Mouse (Mus musculus): ENCODE data around the gene Impdh2. TPM values are rescaled to one million over a fixed set of nuclear protein-coding genes. Genes with fewer than 3 reads are reported as not detected.

Impdh2 gene
- polyA plus RNA-seq, 1 experiment from 2014 or later = 107 TPM

GRCm38 (mm10) chr9:108587571-108588180 is 27.6 kb downstream of the Impdh2 start:
- Histone ChIP-seq H3K4me1 (ENCODE audit: control insufficient read depth, insufficient read depth, low read length) (peaks cover 37% of the 10 kb centered on the region), H3K4me3 (replicated peaks; ENCODE audit: low read depth, low read length) (peak overlapping the region; percentile 6), H3K9ac (replicated peaks; ENCODE audit: low read length) (peak overlapping the region; percentile 37; the same call in 1 of the 2 replicates), H3K4me2 (ENCODE audit: low read length) (peak overlapping the region; percentile 50), H3K27ac (replicated peaks; ENCODE audit: low read depth, low read length) (peak overlapping the region; percentile 97), H3K27me3 (ENCODE audit: control insufficient read depth, insufficient read depth, low read length) (no peaks in the 10 kb centered on the region), H3K9me3 (ENCODE audit: control insufficient read depth, low read length) (no peaks in the 10 kb centered on the region), H3K36me3 (ENCODE audit: control insufficient read depth, insufficient read depth, low read length) (peaks cover 4% of the 10 kb centered on the region)
- 2% methylated on average over 14 of the region's 14 CpGs for WGBS
- ATAC-seq (ENCODE audit: low FRiP score, low TSS enrichment) (peak; percentile 95), DNase-seq (peak; percentile 96)

DNA sequence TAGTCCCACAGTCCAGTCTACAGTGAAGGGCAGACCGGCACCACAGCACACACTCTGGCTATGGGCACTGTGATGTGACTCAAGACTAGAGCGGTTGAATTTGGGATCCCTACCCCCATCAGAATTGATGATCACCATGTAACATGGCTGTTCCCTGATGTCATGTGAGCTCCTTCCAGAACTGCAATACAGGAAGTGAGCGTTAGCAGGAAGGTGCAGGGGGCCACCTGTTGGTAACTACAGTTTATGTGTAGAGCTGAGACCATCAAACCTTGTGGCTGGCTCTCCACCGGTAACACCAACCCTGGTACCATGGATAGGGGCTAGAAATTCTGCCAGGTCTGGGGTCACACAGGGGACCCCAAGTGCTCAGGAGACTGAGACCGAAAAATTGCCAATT is 29.1 kb downstream of the Impdh2 start:
- Histone ChIP-seq H3K36me3 (ENCODE audit: control insufficient read depth, insufficient read depth, low read length) (no peaks in the 10 kb centered on the region), H3K27ac (replicated peaks; ENCODE audit: low read depth, low read length) (peak overlapping the region; percentile 97), H3K4me1 (ENCODE audit: control insufficient read depth, insufficient read depth, low read length) (peaks cover 37% of the 10 kb centered on the region), H3K4me2 (ENCODE audit: low read length) (no peak overlapping the region), H3K27me3 (ENCODE audit: control insufficient read depth, insufficient read depth, low read length) (no peaks in the 10 kb centered on the region), H3K9me3 (ENCODE audit: control insufficient read depth, low read length) (no peaks in the 10 kb centered on the region), H3K4me3 (replicated peaks; ENCODE audit: low read depth, low read length) (no peak overlapping the region), H3K9ac (replicated peaks; ENCODE audit: low read length) (no peak overlapping the region)
- DNase-seq (peak; percentile 72), ATAC-seq (ENCODE audit: low FRiP score, low TSS enrichment) (no peak)
- 70% methylated on average over 5 of the region's 5 CpGs for WGBS

GRCm38 (mm10) chr9:108591462-108591861 is 31.4 kb downstream of the Impdh2 start:
- no peak overlapping the region for H3K27ac ChIP-seq (replicated peaks; ENCODE audit: low read depth, low read length)
- H3K9me3 ChIP-seq (ENCODE audit: control insufficient read depth, low read length) = no peaks in the 10 kb centered on the region
- DNase-seq (no peak), ATAC-seq (ENCODE audit: low FRiP score, low TSS enrichment) (no peak)
- peaks cover 37% of the 10 kb centered on the region for H3K4me1 ChIP-seq (ENCODE audit: control insufficient read depth, insufficient read depth, low read length)
- H3K4me2 ChIP-seq (ENCODE audit: low read length) = no peak overlapping the region
- H3K9ac ChIP-seq (replicated peaks; ENCODE audit: low read length) = no peak overlapping the region
- 85% methylated on average over 4 of the region's 4 CpGs for WGBS
- H3K4me3 ChIP-seq (replicated peaks; ENCODE audit: low read depth, low read length) = no peak overlapping the region
- no peaks in the 10 kb centered on the region for H3K36me3 ChIP-seq (ENCODE audit: control insufficient read depth, insufficient read depth, low read length)
- no peaks in the 10 kb centered on the region for H3K27me3 ChIP-seq (ENCODE audit: control insufficient read depth, insufficient read depth, low read length)

DNA sequence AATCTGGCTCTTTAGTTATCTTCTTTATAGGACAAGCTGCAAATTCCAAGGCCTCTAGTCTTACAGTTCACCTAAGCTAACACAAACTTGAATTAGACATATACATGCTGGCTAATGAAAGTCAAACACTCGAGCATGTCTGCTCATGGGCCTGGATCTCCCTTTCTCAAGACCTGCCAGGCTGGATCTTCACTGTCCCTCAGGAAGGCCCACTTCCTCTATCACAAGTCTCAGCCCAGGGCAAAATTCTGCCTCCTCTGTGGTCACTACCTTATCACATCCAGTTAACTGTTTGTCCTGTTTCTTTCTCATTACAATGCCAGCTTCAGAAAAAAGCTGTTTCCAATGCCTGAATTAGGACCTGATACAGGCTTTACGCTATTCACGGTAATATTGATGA is 34.3 kb downstream of the Impdh2 start:
- no peak overlapping the region for H3K4me2 ChIP-seq (ENCODE audit: low read length)
- H3K4me1 ChIP-seq (ENCODE audit: control insufficient read depth, insufficient read depth, low read length) = peaks cover 15% of the 10 kb centered on the region
- no peaks in the 10 kb centered on the region for H3K27me3 ChIP-seq (ENCODE audit: control insufficient read depth, insufficient read depth, low read length)
- no peak overlapping the region for H3K9ac ChIP-seq (replicated peaks; ENCODE audit: low read length)
- H3K9me3 ChIP-seq (ENCODE audit: control insufficient read depth, low read length) = no peaks in the 10 kb centered on the region
- no peak overlapping the region for H3K4me3 ChIP-seq (replicated peaks; ENCODE audit: low read depth, low read length)
- 90% methylated on average over 3 of the region's 3 CpGs for WGBS
- no peak for ATAC-seq (ENCODE audit: low FRiP score, low TSS enrichment)
- DNase-seq = no peak
- H3K36me3 ChIP-seq (ENCODE audit: control insufficient read depth, insufficient read depth, low read length) = no peaks in the 10 kb centered on the region
- H3K27ac ChIP-seq (replicated peaks; ENCODE audit: low read depth, low read length) = no peak overlapping the region

DNA sequence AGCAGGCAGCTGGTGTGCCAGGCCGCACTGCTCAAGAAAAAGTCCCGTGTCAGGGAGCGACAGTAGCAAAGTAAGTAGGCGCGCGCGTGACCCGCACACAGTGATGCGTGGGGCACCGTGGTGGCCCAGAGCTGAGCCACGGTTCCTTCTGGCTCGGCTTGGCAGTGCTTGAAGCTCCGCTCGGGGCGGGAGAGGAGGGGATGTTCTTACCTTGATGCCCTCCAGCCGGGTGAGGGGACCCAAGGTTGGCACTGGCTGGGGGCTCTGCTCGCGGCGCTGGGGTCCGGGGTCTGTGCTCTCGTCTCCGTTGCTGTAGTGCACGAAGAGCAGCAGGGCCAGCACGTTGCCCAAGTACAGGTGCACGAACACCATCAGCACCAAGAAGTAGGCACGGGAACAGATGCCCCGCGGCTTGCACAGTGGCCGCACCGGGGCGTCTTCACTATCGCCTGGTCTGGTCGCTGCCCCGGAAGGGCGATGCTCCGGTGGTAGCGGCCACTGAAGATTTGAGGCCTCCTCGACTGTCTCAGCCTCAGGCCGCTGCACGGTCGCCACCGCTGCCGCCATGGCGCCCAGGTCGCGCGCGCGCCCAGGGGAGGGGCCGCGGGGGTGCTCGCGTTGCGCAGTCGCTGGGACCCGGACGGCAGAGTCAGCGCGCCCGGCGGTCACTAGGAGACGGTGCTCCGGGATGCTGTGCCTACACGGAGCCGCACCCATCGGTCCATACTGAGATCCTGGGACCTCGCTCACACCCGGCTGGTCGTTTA is 37.1 kb downstream of the Impdh2 start, which contains the start of gene P4htm:
Gene P4htm, minus strand, starts transcription at position 670 of the 767 bp plus-strand sequence.
- no peaks in the 10 kb centered on the region for H3K36me3 ChIP-seq (ENCODE audit: control insufficient read depth, insufficient read depth, low read length)
- H3K9ac ChIP-seq (replicated peaks; ENCODE audit: low read length) = peak within 1 kb of the TSS; percentile 81
- peak; percentile 88 for DNase-seq
- H3K4me1 ChIP-seq (ENCODE audit: control insufficient read depth, insufficient read depth, low read length) = peaks cover 10% of the 10 kb centered on the region; the same call in 1 of the 2 replicates
- H3K9me3 ChIP-seq (ENCODE audit: control insufficient read depth, low read length) = no peaks in the 10 kb centered on the region
- peak within 1 kb of the TSS; percentile 91 for H3K4me2 ChIP-seq (ENCODE audit: low read length)
- ATAC-seq (ENCODE audit: low FRiP score, low TSS enrichment) = peak; percentile 86
- peak within 1 kb of the TSS; percentile 78 for H3K27ac ChIP-seq (replicated peaks; ENCODE audit: low read depth, low read length)
- H3K4me3 ChIP-seq (replicated peaks; ENCODE audit: low read depth, low read length) = peak within 1 kb of the TSS; percentile 68
- 2% methylated on average over 61 of the region's 69 CpGs for WGBS
- no peaks in the 10 kb centered on the region for H3K27me3 ChIP-seq (ENCODE audit: control insufficient read depth, insufficient read depth, low read length)

- H3K4me3 ChIP-seq (replicated peaks; ENCODE audit: low read depth, low read length) = no peak overlapping the region
- H3K4me1 ChIP-seq (ENCODE audit: control insufficient read depth, insufficient read depth, low read length) = peaks cover 10% of the 10 kb centered on the region; the same call in 1 of the 2 replicates
- no peak overlapping the region for H3K4me2 ChIP-seq (ENCODE audit: low read length)
- H3K9ac ChIP-seq (replicated peaks; ENCODE audit: low read length) = no peak overlapping the region
- ATAC-seq (ENCODE audit: low FRiP score, low TSS enrichment) = no peak
- WGBS = 74% methylated on average over 4 of the region's 4 CpGs
- H3K27ac ChIP-seq (replicated peaks; ENCODE audit: low read depth, low read length) = no peak overlapping the region
- peaks cover 19% of the 10 kb centered on the region for H3K36me3 ChIP-seq (ENCODE audit: control insufficient read depth, insufficient read depth, low read length)
- DNase-seq = peak; percentile 72
- H3K27me3 ChIP-seq (ENCODE audit: control insufficient read depth, insufficient read depth, low read length) = no peaks in the 10 kb centered on the region
- H3K9me3 ChIP-seq (ENCODE audit: control insufficient read depth, low read length) = no peaks in the 10 kb centered on the region
Observed at GRCm38 (mm10) chr9:108599021-108599566, 39.0 kb downstream of the Impdh2 start.

GRCm38 (mm10) chr9:108600011-108600410 is 39.9 kb downstream of the Impdh2 start:
- ATAC-seq (ENCODE audit: low FRiP score, low TSS enrichment) = no peak
- Histone ChIP-seq H3K4me3 (replicated peaks; ENCODE audit: low read depth, low read length) (no peak overlapping the region), H3K36me3 (ENCODE audit: control insufficient read depth, insufficient read depth, low read length) (peaks cover 27% of the 10 kb centered on the region), H3K4me2 (ENCODE audit: low read length) (no peak overlapping the region), H3K27me3 (ENCODE audit: control insufficient read depth, insufficient read depth, low read length) (no peaks in the 10 kb centered on the region), H3K9ac (replicated peaks; ENCODE audit: low read length) (no peak overlapping the region), H3K9me3 (ENCODE audit: control insufficient read depth, low read length) (no peaks in the 10 kb centered on the region), H3K4me1 (ENCODE audit: control insufficient read depth, insufficient read depth, low read length) (peaks cover 10% of the 10 kb centered on the region; the same call in 1 of the 2 replicates), H3K27ac (replicated peaks; ENCODE audit: low read depth, low read length) (no peak overlapping the region)
- no peak for DNase-seq
- WGBS = 70% methylated on average over 2 of the region's 2 CpGs

- Histone ChIP-seq H3K9ac (replicated peaks; ENCODE audit: low read length) (no peak overlapping the region), H3K9me3 (ENCODE audit: control insufficient read depth, low read length) (no peaks in the 10 kb centered on the region), H3K27ac (replicated peaks; ENCODE audit: low read depth, low read length) (no peak overlapping the region), H3K4me2 (ENCODE audit: low read length) (no peak overlapping the region), H3K27me3 (ENCODE audit: control insufficient read depth, insufficient read depth, low read length) (no peaks in the 10 kb centered on the region), H3K4me3 (replicated peaks; ENCODE audit: low read depth, low read length) (no peak overlapping the region), H3K4me1 (ENCODE audit: control insufficient read depth, insufficient read depth, low read length) (no peaks in the 10 kb centered on the region), H3K36me3 (ENCODE audit: control insufficient read depth, insufficient read depth, low read length) (peaks cover 41% of the 10 kb centered on the region)
- no peak for ATAC-seq (ENCODE audit: low FRiP score, low TSS enrichment)
- DNase-seq = no peak
- 91% methylated on average over 4 of the region's 4 CpGs for WGBS
Observed at GRCm38 (mm10) chr9:108601986-108602385, 41.9 kb downstream of the Impdh2 start.

All from midbrain, embryonic 14.5 days (tissue).